Mouse (Mus musculus) spleen, embryonic (tissue): ENCODE measurements around the gene Thtpa.

Source experiments
- CTCF ChIA-PET: fragments of 350-600 bp; sonication (Branson Sonifier 250); formaldehyde crosslinking; loops from one replicate; lab custom pipeline; 2022; lab: Charles Lee

Gene Thtpa

GRCm38 (mm10) chr14:55135676-55136075 is 41.1 kb downstream of the Thtpa start:
- CTCF ChIA-PET = no interaction called here

GRCm38 (mm10) chr14:55139313-55139712 is 44.7 kb downstream of the Thtpa start:
- CTCF ChIA-PET = no interaction called here

GRCm38 (mm10) chr14:55146324-55146723 is 51.7 kb downstream of the Thtpa start:
- CTCF ChIA-PET = no interaction called here

GRCm38 (mm10) chr14:55146829-55147401 is 52.3 kb downstream of the Thtpa start:
- CTCF ChIA-PET = no interaction called here

GRCm38 (mm10) chr14:55148363-55148915 is 53.9 kb downstream of the Thtpa start:
- CTCF ChIA-PET = interaction anchor here (0.7 to 1.1 kb wide), 2 partner anchors 9 to 13 kb away, joined by 3 to 6 read pairs; no protein-coding TSS in a partner anchor
